Mouse (Mus musculus) left cerebral cortex, adult 8-10 months (tissue): Measurements from ENCODE around the gene Zfp128. TPM values are rescaled to one million over a fixed set of nuclear protein-coding genes. Genes with fewer than 3 reads are reported as not detected.
A peak's percentile ranks its signal among the peaks of the same experiment; 100 is the strongest.
"Not testable (repeated sequence)": the region's sequence is repeated elsewhere in the genome, so short reads cannot be mapped to it uniquely, and the experiment has no call there.

ENCODE experiments used
- DNase-seq, 2 experiments: peaks; one replicate each; pipeline ENCODE4 v3.0.0; 2022; ENCODE audit warnings: low spot score in 2 of 2
- total RNA-seq, 4 experiments: library from RNA; stranded (reverse); gene quantifications; 2 replicates each; pipeline ENCODE4 v1.2.4; 2022

Zfp128 gene
- total RNA-seq, 4 experiments from 2014 or later: 7.2 to 8.7 (median 7.8) TPM

DNA sequence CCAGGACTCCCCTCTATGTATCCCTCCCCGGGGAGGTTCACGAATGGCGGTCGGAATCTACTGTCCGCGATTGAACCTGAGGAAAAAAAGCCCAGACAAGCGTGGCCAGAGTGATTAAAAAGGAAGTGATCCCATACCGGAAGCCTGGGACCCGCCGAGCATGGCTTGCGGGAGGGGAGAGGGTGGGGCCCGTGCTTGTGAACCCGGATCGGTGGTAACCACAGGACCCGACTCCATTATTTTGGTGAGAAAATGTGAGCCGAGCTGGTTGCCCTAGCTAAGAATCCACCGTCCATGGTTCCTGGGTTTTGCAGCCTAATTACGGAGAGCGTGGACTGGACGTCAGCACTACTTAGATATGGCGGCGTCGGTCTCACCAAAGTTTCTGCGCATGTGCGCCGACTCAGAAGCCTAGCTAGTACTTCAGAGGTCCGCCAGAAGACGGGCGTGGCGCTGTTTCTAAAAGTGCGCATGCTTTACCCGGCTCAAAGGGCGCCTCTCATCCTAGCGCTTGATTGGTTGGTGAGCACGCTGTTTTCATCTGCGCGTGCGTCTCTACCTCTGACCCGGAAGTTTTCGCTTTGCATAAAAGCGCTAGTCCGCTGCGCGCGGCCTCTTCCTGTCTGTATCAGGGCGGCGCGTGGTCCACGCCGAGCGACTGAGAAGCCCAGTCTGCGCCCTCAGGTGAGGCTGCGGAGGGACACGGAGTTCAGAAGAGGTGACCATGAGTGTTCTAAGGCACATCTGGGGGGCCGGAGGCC is 40.9 kb downstream of the Zfp128 start, which contains the start of gene Rps5:
Gene Rps5 (plus strand): TSS at position 586 of the 761 bp plus-strand sequence.
- peak; percentile 94 to 99 for DNase-seq

- DNase-seq: no peak
These were observed 41.8 kb downstream of the Zfp128 start for GRCm38 (mm10) chr7:12922729-12923128.

DNA sequence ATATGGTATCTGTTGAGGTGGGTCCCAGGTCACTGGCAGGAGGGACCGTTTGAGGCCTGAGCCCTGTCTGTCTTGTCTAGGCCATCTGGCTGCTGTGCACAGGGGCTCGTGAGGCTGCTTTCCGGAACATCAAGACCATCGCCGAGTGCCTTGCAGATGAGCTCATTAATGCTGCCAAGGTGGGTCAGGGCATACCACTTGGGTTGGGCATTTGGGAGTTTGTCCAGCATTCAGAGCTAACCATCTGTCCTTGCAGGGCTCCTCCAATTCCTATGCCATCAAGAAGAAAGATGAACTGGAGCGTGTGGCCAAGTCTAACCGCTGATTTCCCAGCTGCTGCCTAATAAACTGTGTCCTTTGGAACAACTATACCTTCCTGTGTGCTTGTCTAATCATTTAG is 45.3 kb downstream of the Zfp128 start:
- DNase-seq: no peak

- no peak for DNase-seq
These were observed 46.3 kb downstream of the Zfp128 start, which contains the start of gene Rnf225 for GRCm38 (mm10) chr7:12927191-12927680. Gene Rnf225 (plus strand): TSS chr7:12927416.

DNA sequence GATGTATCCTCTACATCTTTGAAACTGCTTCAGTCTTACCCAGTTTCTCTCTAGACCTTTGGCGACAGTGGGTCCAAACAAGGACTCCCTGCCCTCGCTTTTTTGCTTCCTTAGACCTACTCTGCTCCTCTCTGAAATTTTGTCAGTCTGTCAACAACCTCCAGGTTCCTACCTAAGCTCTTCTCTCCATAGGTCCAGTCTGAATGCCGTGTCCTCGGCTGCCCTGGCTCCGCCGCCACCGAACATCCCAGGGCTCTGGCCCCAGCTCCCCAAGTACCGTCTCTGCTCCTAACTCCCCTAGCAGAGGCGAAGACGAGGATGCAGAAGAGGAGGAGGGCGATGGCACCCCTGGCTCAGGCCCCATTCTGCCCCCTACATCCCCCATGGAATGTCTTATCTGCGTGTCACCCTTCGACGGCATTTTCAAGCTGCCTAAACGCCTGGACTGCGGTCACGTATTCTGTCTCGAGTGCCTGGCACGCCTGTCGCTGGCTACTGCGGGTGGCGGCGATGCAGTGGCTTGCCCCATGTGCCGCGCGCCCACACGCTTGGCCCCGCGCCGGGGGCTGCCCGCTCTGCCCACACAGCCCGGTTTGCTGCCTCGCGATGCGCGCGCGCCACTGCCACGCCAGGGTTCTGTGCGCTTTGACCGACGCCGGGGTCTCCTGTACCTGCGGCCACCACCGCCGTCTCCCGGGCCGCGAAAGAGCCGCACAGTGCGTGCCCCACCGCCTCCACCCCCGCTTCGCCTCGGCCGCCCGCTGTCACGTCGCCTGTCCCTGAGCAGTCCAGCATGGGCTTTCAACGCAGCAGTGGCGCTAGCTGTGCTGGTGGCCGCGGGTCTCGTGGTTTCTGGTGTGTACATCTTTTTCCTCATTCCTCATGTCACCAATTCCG is 47.0 kb downstream of the Zfp128 start:
- DNase-seq: peak in 1 of 2 experiments; percentile 47

DNA sequence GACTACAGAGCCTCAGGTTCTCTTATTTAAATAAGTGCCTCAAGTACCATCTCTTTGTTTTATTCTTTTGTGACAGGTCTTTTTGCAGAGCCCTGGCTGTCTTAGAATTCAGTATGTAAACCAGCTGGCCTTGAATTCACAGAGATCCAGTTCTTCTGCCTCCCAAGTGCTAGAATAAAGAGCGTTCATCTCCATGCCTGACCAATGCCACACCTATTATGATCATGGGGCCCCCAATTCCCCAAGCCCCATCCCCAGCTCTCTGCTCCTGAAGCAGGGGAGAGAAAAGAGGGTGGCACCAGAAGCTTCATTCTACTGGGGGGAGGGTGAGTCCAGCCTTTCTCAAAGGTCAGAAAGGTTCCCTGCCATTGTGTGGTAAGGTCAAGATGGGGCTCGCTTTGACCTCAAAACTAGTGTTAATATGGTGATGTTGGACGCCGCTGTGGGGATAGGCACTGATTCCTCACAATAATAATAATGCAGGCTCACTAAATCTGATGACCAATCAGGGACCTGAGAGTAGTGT is 52.7 kb downstream of the Zfp128 start:
- DNase-seq: no peak

GRCm38 (mm10) chr7:12934808-12935207 is 53.8 kb downstream of the Zfp128 start:
- no peak for DNase-seq

- not testable (repeated sequence) for DNase-seq
These were observed 56.4 kb downstream of the Zfp128 start for GRCm38 (mm10) chr7:12937254-12937803.

- no peak for DNase-seq
These were observed 59.6 kb downstream of the Zfp128 start for GRCm38 (mm10) chr7:12940599-12940998.

Other genes with a start within 250 kb of the Zfp128 start
- not detected for gene Vmn2r54, start 240.9 kb upstream of the Zfp128 start, total RNA-seq
- gene Vmn2r55, start 196.2 kb upstream of the Zfp128 start, total RNA-seq: not detected
- under 1 TPM; 0.06 to 0.14 (median 0.08) TPM for gene Vmn2r56, start 146.2 kb upstream of the Zfp128 start, total RNA-seq
- gene Zscan18, start 77.5 kb upstream of the Zfp128 start, total RNA-seq: 10 to 100 TPM; 21.9 to 27.0 (median 22.9) TPM
- 10 to 100 TPM; 17.4 to 25.3 (median 19.4) TPM for gene Zfp329, start 62.3 kb upstream of the Zfp128 start, total RNA-seq
- gene Zfp110, start 46.4 kb upstream of the Zfp128 start, total RNA-seq: 10 to 100 TPM; 13.5 to 18.4 (median 14.9) TPM
- gene Zscan22, start 16.6 kb downstream of the Zfp128 start, total RNA-seq: 10 to 100 TPM; 12.7 to 15.0 (median 13.7) TPM
- gene Rps5, start 41.1 kb downstream of the Zfp128 start, total RNA-seq: 100 to 1,000 TPM; 432 to 451 (median 444) TPM
- gene Rnf225, start 46.2 kb downstream of the Zfp128 start, total RNA-seq: 1 to 10 TPM in 3 of 4 experiments, under 1 TPM in 1; 0.98 to 1.5 (median 1.2) TPM
- gene Zfp324, start 84.7 kb downstream of the Zfp128 start, total RNA-seq: 10 to 100 TPM in 1 of 4 experiments, 1 to 10 TPM in 3; 9.2 to 10.1 (median 9.7) TPM
- 10 to 100 TPM in 1 of 4 experiments, 1 to 10 TPM in 3; 6.7 to 10.2 (median 8.6) TPM for gene Zfp446, start 96.7 kb downstream of the Zfp128 start, total RNA-seq
- gene Slc27a5, start 117.0 kb downstream of the Zfp128 start, total RNA-seq: under 1 TPM in 1 of 4 experiments, not detected in 3; 0.37 TPM
- gene Trim28, start 117.9 kb downstream of the Zfp128 start, total RNA-seq: 100 to 1,000 TPM; 218 to 241 (median 229) TPM
- gene Zbtb45, start 128.9 kb downstream of the Zfp128 start, total RNA-seq: 10 to 100 TPM; 34.2 to 36.9 (median 34.3) TPM
- 100 to 1,000 TPM; 152 to 158 (median 152) TPM for gene Chmp2a, start 153.6 kb downstream of the Zfp128 start, total RNA-seq
- gene Ube2m, start 157.1 kb downstream of the Zfp128 start, total RNA-seq: 100 to 1,000 TPM; 220 to 248 (median 229) TPM
- 10 to 100 TPM; 12.2 to 14.3 (median 13.1) TPM for gene Mzf1, start 173.6 kb downstream of the Zfp128 start, total RNA-seq
- gene Vmn1r85, start 214.0 kb downstream of the Zfp128 start, total RNA-seq: under 1 TPM in 1 of 4 experiments, not detected in 3; 0.05 TPM
- gene Vmn1r86, start 238.7 kb downstream of the Zfp128 start, total RNA-seq: not detected